8 mouse cellular contexts compared by ENCODE assay signal in genomic region chr2:180257963-180258865, GRCm38 (mm10). TPM values are rescaled to one million over a fixed set of nuclear protein-coding genes. Genes with fewer than 3 reads are reported as not detected.
DNase-seq lines count a peak whose midpoint lies in the region; ATAC-seq and TF ChIP-seq lines count a peak whose summit lies in the region.

No protein-coding gene starts in this region.

- H3K9me3 ChIP-seq in embryonic facial prominence, embryonic 12.5 days: no peaks in the 10 kb centered on the region
- no peaks in the 10 kb centered on the region for H3K9me3 ChIP-seq in hindbrain, postnatal 0 days (ENCODE audit: low read length)
- H3K9me3 ChIP-seq in midbrain, postnatal 0 days (ENCODE audit: low read length): no peaks in the 10 kb centered on the region

- WGBS in embryonic facial prominence, embryonic 12.5 days: 52% methylated on average over 11 of the region's 11 CpGs
- WGBS in hindbrain, postnatal 0 days: 54% methylated on average over 11 of the region's 11 CpGs
- 54% methylated on average over 11 of the region's 11 CpGs for WGBS in midbrain, postnatal 0 days

- H3K4me3 ChIP-seq in layer of hippocampus, adult 2 months: peak overlapping the region; percentile 71
- peak overlapping the region; percentile 80 for H3K4me3 ChIP-seq in embryonic facial prominence, embryonic 12.5 days
- peak overlapping the region; percentile 81 for H3K4me3 ChIP-seq in hindbrain, postnatal 0 days (ENCODE audit: low read length)
- H3K4me3 ChIP-seq in midbrain, postnatal 0 days (ENCODE audit: low read depth, low read length): peak overlapping the region; percentile 74

- TF ChIP-seq CTCF in layer of hippocampus, adult 2 months (conservative IDR thresholded peaks at IDR 0.05): no peak
- TF ChIP-seq CTCF in hindbrain, postnatal 0 days (IDR thresholded peaks at IDR 0.05; ENCODE audit: low read depth): no peak
- TF ChIP-seq CTCF in midbrain, postnatal 0 days (IDR thresholded peaks at IDR 0.05): no peak

- H3K27me3 ChIP-seq in embryonic facial prominence, embryonic 12.5 days: no peaks in the 10 kb centered on the region
- no peaks in the 10 kb centered on the region for H3K27me3 ChIP-seq in hindbrain, postnatal 0 days (ENCODE audit: insufficient read depth, low read length)
- no peaks in the 10 kb centered on the region for H3K27me3 ChIP-seq in midbrain, postnatal 0 days (ENCODE audit: insufficient read depth, low read length)

- H3K4me2 ChIP-seq in embryonic facial prominence, embryonic 12.5 days (replicated peaks): peak overlapping the region; percentile 80
- peak overlapping the region; percentile 88 for H3K4me2 ChIP-seq in hindbrain, postnatal 0 days (ENCODE audit: low read depth, low read length)
- peak overlapping the region; percentile 72 for H3K4me2 ChIP-seq in midbrain, postnatal 0 days (ENCODE audit: low read depth, low read length, poor library complexity, severe bottlenecking)

- peak overlapping the region; percentile 87 for H3K9ac ChIP-seq in embryonic facial prominence, embryonic 12.5 days
- H3K9ac ChIP-seq in hindbrain, postnatal 0 days (replicated peaks; ENCODE audit: low read length): peak overlapping the region; percentile 88
- H3K9ac ChIP-seq in midbrain, postnatal 0 days (replicated peaks; ENCODE audit: low read length, poor library complexity, severe bottlenecking): peak overlapping the region; percentile 86; the same call in 1 of the 2 replicates

- peaks cover 49% of the 10 kb centered on the region for H3K36me3 ChIP-seq in embryonic facial prominence, embryonic 12.5 days
- peaks cover 34% of the 10 kb centered on the region; the same call in 1 of the 2 replicates for H3K36me3 ChIP-seq in hindbrain, postnatal 0 days (ENCODE audit: insufficient read depth, low read length)
- H3K36me3 ChIP-seq in midbrain, postnatal 0 days (ENCODE audit: insufficient read depth, low read length): peaks cover 27% of the 10 kb centered on the region

- H3K4me1 ChIP-seq in embryonic facial prominence, embryonic 12.5 days: peaks cover 13% of the 10 kb centered on the region
- H3K4me1 ChIP-seq in hindbrain, postnatal 0 days (ENCODE audit: insufficient read depth, low read length): peaks cover 7% of the 10 kb centered on the region
- 0 out of 2 replicates have a peak, but pooled peaks cover 4% of the 10 kb centered on the region for H3K4me1 ChIP-seq in midbrain, postnatal 0 days (ENCODE audit: insufficient read depth, low read length)

- no peak for DNase-seq in layer of hippocampus, adult 2 months (ENCODE audit: low spot score in 2 of 2)
- no peak for DNase-seq in layer of hippocampus, postnatal 36 days
- DNase-seq in hindbrain, postnatal 0 days (ENCODE audit: low spot score): no peak
- no peak for DNase-seq in midbrain, postnatal 0 days (ENCODE audit: low spot score)
- no peak for DNase-seq in retina, postnatal 1 day
- no peak for DNase-seq in gastrocnemius, adult 8-10 months (ENCODE audit: low spot score in 2 of 2)
- no peak for DNase-seq in left cerebral cortex, adult 18-20 months (ENCODE audit: low spot score in 2 of 2)

- H3K27ac ChIP-seq in layer of hippocampus, adult 2 months: peak overlapping the region; percentile 94
- peak overlapping the region; percentile 85 for H3K27ac ChIP-seq in embryonic facial prominence, embryonic 12.5 days
- peak overlapping the region; percentile 92 for H3K27ac ChIP-seq in hindbrain, postnatal 0 days
- H3K27ac ChIP-seq in midbrain, postnatal 0 days (ENCODE audit: low read depth, low read length): peak overlapping the region; percentile 93; the same call in 1 of the 2 replicates

- no peak for ATAC-seq in embryonic facial prominence, embryonic 12.5 days (ENCODE audit: insufficient number of reproducible peaks, insufficient read depth, low FRiP score, low TSS enrichment)
- ATAC-seq in hindbrain, postnatal 0 days: no peak
- no peak for ATAC-seq in midbrain, postnatal 0 days (ENCODE audit: low FRiP score)

RNA-seq across cellular contexts. Expression of gene Rps21, which starts 1.0 kb away (rescaled TPM):
- total RNA-seq in layer of hippocampus, adult 2 months (2021): 100 to 1,000 TPM; 713 to 738 TPM
- 100 to 1,000 TPM; 665 to 743 TPM for total RNA-seq in layer of hippocampus, postnatal 36 days (2021)
- 523 and 574 TPM in 2 replicates for polyA plus RNA-seq in embryonic facial prominence, embryonic 12.5 days (2016; fragmentation: Nextera tagmentation; extraction: Ambion mirVana)
- 752 and 857 TPM in 2 replicates for total RNA-seq in hindbrain, postnatal 0 days (2014; rRNA removed)
- 445 and 465 TPM in 2 replicates for polyA plus RNA-seq in hindbrain, postnatal 0 days (2015; fragmentation: Nextera tagmentation; extraction: Ambion mirVana)
- total RNA-seq in midbrain, postnatal 0 days (2014; rRNA removed): 574 and 749 TPM in 2 replicates
- 388 and 422 TPM in 2 replicates for polyA plus RNA-seq in midbrain, postnatal 0 days (2015; fragmentation: Nextera tagmentation; extraction: Ambion mirVana)
- 100 to 1,000 TPM; 348 to 580 (median 436) TPM for total RNA-seq in gastrocnemius, adult 8-10 months (2022)
- total RNA-seq in left cerebral cortex, adult 18-20 months (2021): 100 to 1,000 TPM; 728 to 804 TPM

RNA-seq across cellular contexts. Expression of gene Cables2, which starts 15.1 kb away (rescaled TPM):
- 10 to 100 TPM; 31.6 to 37.5 TPM for total RNA-seq in layer of hippocampus, adult 2 months (2021)
- 10 to 100 TPM; 29.9 to 32.1 TPM for total RNA-seq in layer of hippocampus, postnatal 36 days (2021)
- 21.2 and 23.5 TPM in 2 replicates for polyA plus RNA-seq in embryonic facial prominence, embryonic 12.5 days (2016; fragmentation: Nextera tagmentation; extraction: Ambion mirVana)
- 56.8 and 60.5 TPM in 2 replicates for total RNA-seq in hindbrain, postnatal 0 days (2014; rRNA removed)
- polyA plus RNA-seq in hindbrain, postnatal 0 days (2015; fragmentation: Nextera tagmentation; extraction: Ambion mirVana): 25.1 and 26.4 TPM in 2 replicates
- total RNA-seq in midbrain, postnatal 0 days (2014; rRNA removed): 59.1 and 67.9 TPM in 2 replicates
- polyA plus RNA-seq in midbrain, postnatal 0 days (2015; fragmentation: Nextera tagmentation; extraction: Ambion mirVana): 32.6 and 37.8 TPM in 2 replicates
- total RNA-seq in gastrocnemius, adult 8-10 months (2022): 10 to 100 TPM in 1 of 4 experiments, 1 to 10 TPM in 3; 8.1 to 10.8 (median 9.0) TPM
- total RNA-seq in left cerebral cortex, adult 18-20 months (2021): 10 to 100 TPM; 30.5 to 33.7 TPM

RNA-seq across cellular contexts. Expression of gene Rbbp8nl, which starts 31.5 kb away (rescaled TPM):
- total RNA-seq in layer of hippocampus, adult 2 months (2021): not detected
- not detected for total RNA-seq in layer of hippocampus, postnatal 36 days (2021)
- polyA plus RNA-seq in embryonic facial prominence, embryonic 12.5 days (2016; fragmentation: Nextera tagmentation; extraction: Ambion mirVana): 0.77 and 1.3 TPM in 2 replicates
- not detected in 2 replicates for total RNA-seq in hindbrain, postnatal 0 days (2014; rRNA removed)
- not detected in 2 replicates for polyA plus RNA-seq in hindbrain, postnatal 0 days (2015; fragmentation: Nextera tagmentation; extraction: Ambion mirVana)
- total RNA-seq in midbrain, postnatal 0 days (2014; rRNA removed): not detected in 2 replicates
- not detected in 2 replicates for polyA plus RNA-seq in midbrain, postnatal 0 days (2015; fragmentation: Nextera tagmentation; extraction: Ambion mirVana)
- not detected for total RNA-seq in gastrocnemius, adult 8-10 months (2022)
- total RNA-seq in left cerebral cortex, adult 18-20 months (2021): not detected

RNA-seq across cellular contexts. Expression of gene Lama5, which starts 32.6 kb away (rescaled TPM):
- 1 to 10 TPM; 6.9 to 8.9 TPM for total RNA-seq in layer of hippocampus, adult 2 months (2021)
- total RNA-seq in layer of hippocampus, postnatal 36 days (2021): 10 to 100 TPM in 1 of 2 experiments, 1 to 10 TPM in 1; 6.5 to 11.0 TPM
- polyA plus RNA-seq in embryonic facial prominence, embryonic 12.5 days (2016; fragmentation: Nextera tagmentation; extraction: Ambion mirVana): 14.2 and 16.7 TPM in 2 replicates
- total RNA-seq in hindbrain, postnatal 0 days (2014; rRNA removed): 10.3 and 16.5 TPM in 2 replicates
- polyA plus RNA-seq in hindbrain, postnatal 0 days (2015; fragmentation: Nextera tagmentation; extraction: Ambion mirVana): 2.7 and 3.5 TPM in 2 replicates
- total RNA-seq in midbrain, postnatal 0 days (2014; rRNA removed): 5.9 and 8.9 TPM in 2 replicates
- polyA plus RNA-seq in midbrain, postnatal 0 days (2015; fragmentation: Nextera tagmentation; extraction: Ambion mirVana): 1.8 and 1.9 TPM in 2 replicates
- 10 to 100 TPM; 10.8 to 16.5 (median 13.8) TPM for total RNA-seq in gastrocnemius, adult 8-10 months (2022)
- total RNA-seq in left cerebral cortex, adult 18-20 months (2021): 10 to 100 TPM in 1 of 2 experiments, 1 to 10 TPM in 1; 8.2 to 11.2 TPM
